Mouse (Mus musculus) adrenal gland, adult 8-10 months (tissue): Measurements from ENCODE around the gene Olfr729. TPM values are rescaled to one million over a fixed set of nuclear protein-coding genes. Genes with fewer than 3 reads are reported as not detected.

Source experiments
- DNase-seq: peaks from one replicate; pipeline ENCODE4 v3.0.0; 2022
- total RNA-seq, 4 experiments: library from RNA; stranded (reverse); gene quantifications; 2 replicates each; pipeline ENCODE4 v1.2.4; 2022

Gene Olfr729
- total RNA-seq: not detected

GRCm38 (mm10) chr14:50152810-50153209 is at the start of gene Olfr729:
TSS of gene Olfr729 (minus strand) at chr14:50152910.
- no peak for DNase-seq

- DNase-seq: no peak
Observed at GRCm38 (mm10) chr14:50188098-50188497, 35.4 kb upstream of the Olfr729 start, which contains the start of gene Olfr730. TSS of gene Olfr730 (minus strand) at chr14:50188198.

GRCm38 (mm10) chr14:50142580-50142979 is 10.1 kb downstream of the Olfr729 start, which contains the start of gene Olfr728:
TSS of gene Olfr728 (minus strand) at chr14:50142680.
- no peak for DNase-seq

GRCm38 (mm10) chr14:50122886-50123285 is 29.8 kb downstream of the Olfr729 start, which contains the start of gene Olfr727:
TSS of gene Olfr727 (plus strand) at chr14:50123186.
- no peak for DNase-seq

Other genes starting within 250 kb of the Olfr729 start
- gene Olfr723, start 221.1 kb downstream of the Olfr729 start, total RNA-seq: not detected
- not detected for gene Olfr724, start 189.6 kb downstream of the Olfr729 start, total RNA-seq
- not detected for gene Olfr725, start 112.5 kb downstream of the Olfr729 start, total RNA-seq
- gene Olfr726, start 62.0 kb downstream of the Olfr729 start, total RNA-seq: not detected
- not detected for gene Olfr727, start 29.7 kb downstream of the Olfr729 start, total RNA-seq
- not detected for gene Olfr728, start 10.2 kb downstream of the Olfr729 start, total RNA-seq
- not detected for gene Olfr730, start 35.3 kb upstream of the Olfr729 start, total RNA-seq
- under 1 TPM in 1 of 4 experiments, not detected in 3; 0.06 TPM for gene Olfr731, start 89.0 kb upstream of the Olfr729 start, total RNA-seq
- not detected for gene Olfr732, start 131.3 kb upstream of the Olfr729 start, total RNA-seq
- gene Olfr733, start 148.6 kb upstream of the Olfr729 start, total RNA-seq: not detected
- gene Olfr734, start 173.9 kb upstream of the Olfr729 start, total RNA-seq: not detected
- gene Olfr735, start 196.0 kb upstream of the Olfr729 start, total RNA-seq: under 1 TPM in 2 of 4 experiments, not detected in 2; 0.06 to 0.11 TPM
- under 1 TPM; 0.07 to 0.54 (median 0.32) TPM for gene Tlr11, start 205.0 kb upstream of the Olfr729 start, total RNA-seq
- gene Olfr736, start 228.3 kb upstream of the Olfr729 start, total RNA-seq: not detected